20 mouse cellular contexts compared by ENCODE assay signal in genomic region chr4:149460475-149460874, GRCm38 (mm10). TPM values are rescaled to one million over a fixed set of nuclear protein-coding genes. Genes with fewer than 3 reads are reported as not detected.
DNase-seq lines count a peak whose midpoint lies in the region; ATAC-seq and TF ChIP-seq lines count a peak whose summit lies in the region.
"Not testable (repeated sequence)": the region's sequence is repeated elsewhere in the genome, so short reads cannot be mapped to it uniquely, and the experiment has no call there.
"Had no signal": no experiment of that assay in that cellular context is flagged by ENCODE, and none has a peak within 500 bp of the region (broad histone marks: within the 10 kb centered on the region; RNA-seq: fewer than 3 reads in every experiment).

No protein-coding gene starts in this region.

- 100% methylated on average over 2 of the region's 2 CpGs for WGBS in forebrain, postnatal 0 days
- WGBS in intestine, postnatal 0 days = 93% methylated on average over 2 of the region's 2 CpGs
- WGBS in lung, embryonic 14.5 days = 90% methylated on average over 2 of the region's 2 CpGs

- not testable (repeated sequence) for ATAC-seq in forebrain, postnatal 0 days; intestine, postnatal 0 days; lung, embryonic 14.5 days (ENCODE audit: insufficient read depth)

- not testable (repeated sequence) for H3K36me3 ChIP-seq in forebrain, postnatal 0 days (ENCODE audit: insufficient read depth); intestine, postnatal 0 days (ENCODE audit: control insufficient read depth, insufficient read depth); lung, embryonic 14.5 days (ENCODE audit: insufficient read depth)

- not testable (repeated sequence) for H3K9me3 ChIP-seq in forebrain, postnatal 0 days (ENCODE audit: low read length); intestine, postnatal 0 days (ENCODE audit: control insufficient read depth); lung, embryonic 14.5 days (ENCODE audit: low read depth, low read length)

- not testable (repeated sequence) for H3K4me1 ChIP-seq in forebrain, postnatal 0 days (ENCODE audit: insufficient read depth); intestine, postnatal 0 days (replicated peaks; ENCODE audit: control insufficient read depth, insufficient read depth, low read length); lung, embryonic 14.5 days (ENCODE audit: insufficient read depth)

- intact Hi-C loops in left cerebral cortex, adult 2 months (cut with DNase I) = not testable (repeated sequence)

- not testable (repeated sequence) for H3K27ac ChIP-seq in forebrain, postnatal 0 days (ENCODE audit: low read depth, low read length); intestine, postnatal 0 days (ENCODE audit: low read depth, low read length); left cerebral cortex, adult 2 months; lung, embryonic 14.5 days (ENCODE audit: low read depth)

- peak; percentile 22; the same call in 1 of the 2 replicates for TF ChIP-seq CTCF in forebrain, postnatal 0 days (IDR thresholded peaks at IDR 0.05; ENCODE audit: low read depth)
- TF ChIP-seq CTCF in intestine, postnatal 0 days (IDR thresholded peaks at IDR 0.05; ENCODE audit: low read depth) = peak; percentile 42; the same call in 1 of the 2 replicates
- TF ChIP-seq CTCF in left cerebral cortex, adult 2 months (IDR thresholded peaks at IDR 0.05) = peak; percentile 20
- TF ChIP-seq CTCF in lung, embryonic 14.5 days (IDR thresholded peaks at IDR 0.05; ENCODE audit: low read depth) = peak; percentile 30; the same call in 1 of the 2 replicates

- not testable (repeated sequence) for H3K9ac ChIP-seq in forebrain, postnatal 0 days; intestine, postnatal 0 days (ENCODE audit: low read depth, low read length); lung, embryonic 14.5 days

- not testable (repeated sequence) for H3K27me3 ChIP-seq in forebrain, postnatal 0 days (ENCODE audit: insufficient read depth, low read length); intestine, postnatal 0 days (replicated peaks; ENCODE audit: control insufficient read depth, insufficient read depth, low read length); lung, embryonic 14.5 days (ENCODE audit: insufficient read depth, low read length)

- H3K4me2 ChIP-seq in forebrain, postnatal 0 days (ENCODE audit: low read depth); intestine, postnatal 0 days (replicated peaks; ENCODE audit: low read depth); lung, embryonic 14.5 days: not testable (repeated sequence)

- DNase-seq in A20 (ENCODE audit: low read depth, low spot score) (peak; percentile 29), R1 (ENCODE audit: low read depth, low spot score) (peak; percentile 34)
- DNase-seq in forebrain, postnatal 0 days; left cerebral cortex, adult 2 months (ENCODE audit: extremely low spot score in 1 of 2, low spot score in 2 of 2); lung, embryonic 14.5 days: not testable (repeated sequence)

- H3K4me3 ChIP-seq in forebrain, postnatal 0 days (ENCODE audit: low read depth, low read length); intestine, postnatal 0 days (ENCODE audit: low read depth, low read length); left cerebral cortex, adult 2 months; lung, embryonic 14.5 days (ENCODE audit: low read depth, low read length): not testable (repeated sequence)

RNA-seq across cellular contexts. Expression of gene Rbp7, which starts 5.7 kb away (rescaled TPM):
- total RNA-seq in forebrain, postnatal 0 days (2014; rRNA removed) = not detected in 2 replicates
- polyA plus RNA-seq in forebrain, postnatal 0 days (2015; fragmentation: Nextera tagmentation; extraction: Ambion mirVana) = 0.30 and 0.49 TPM in 2 replicates
- polyA plus RNA-seq in intestine, postnatal 0 days (2015; fragmentation: Nextera tagmentation; extraction: Ambion mirVana) = 3.8 and 4.0 TPM in 2 replicates
- not detected for total RNA-seq in left cerebral cortex, adult 2 months (2021)
- polyA plus RNA-seq in lung, embryonic 14.5 days (2014; fragmentation: Nextera tagmentation; extraction: Ambion mirVana) = 1.4 and 1.7 TPM in 2 replicates
- polyA plus RNA-seq: brain, embryonic 14.5 days; forebrain, embryonic 11.5 days; forebrain, embryonic 15.5 days; hindbrain, embryonic 10.5 days; hindbrain, embryonic 14.5 days; Patski had no signal

RNA-seq across cellular contexts. Expression of gene Tmem274, which starts 16.7 kb away (rescaled TPM):
- not detected in 2 replicates for total RNA-seq in forebrain, postnatal 0 days (2014; rRNA removed)
- polyA plus RNA-seq in forebrain, postnatal 0 days (2015; fragmentation: Nextera tagmentation; extraction: Ambion mirVana) = not detected in 2 replicates
- not detected in 2 replicates for polyA plus RNA-seq in intestine, postnatal 0 days (2015; fragmentation: Nextera tagmentation; extraction: Ambion mirVana)
- not detected for total RNA-seq in left cerebral cortex, adult 2 months (2021)
- 0.32 TPM in 1 of 2 replicates, not detected in the other for polyA plus RNA-seq in lung, embryonic 14.5 days (2014; fragmentation: Nextera tagmentation; extraction: Ambion mirVana)
- total RNA-seq: adrenal gland, adult 8-10 months; adrenal gland, postnatal 36 days; gastrocnemius, postnatal 14 days; heart, adult 8-10 months; heart, postnatal 25 days had no signal
- polyA plus RNA-seq: brain, embryonic 14.5 days; cortical plate, adult 2 months; frontal cortex, adult 2 months; gonadal fat pad, adult 2 months; hindbrain, embryonic 14.5 days; Patski had no signal

RNA-seq across cellular contexts. Expression of gene Nmnat1, which starts 24.5 kb away (rescaled TPM):
- total RNA-seq in forebrain, postnatal 0 days (2014; rRNA removed) = 3.6 and 6.5 TPM in 2 replicates
- polyA plus RNA-seq in forebrain, postnatal 0 days (2015; fragmentation: Nextera tagmentation; extraction: Ambion mirVana) = 4.8 and 6.4 TPM in 2 replicates
- polyA plus RNA-seq in intestine, postnatal 0 days (2015; fragmentation: Nextera tagmentation; extraction: Ambion mirVana) = 10.8 and 11.0 TPM in 2 replicates
- total RNA-seq in left cerebral cortex, adult 2 months (2021) = 10 to 100 TPM in 1 of 2 experiments, 1 to 10 TPM in 1; 9.9 to 12.8 TPM
- polyA plus RNA-seq in lung, embryonic 14.5 days (2014; fragmentation: Nextera tagmentation; extraction: Ambion mirVana) = 12.0 and 12.5 TPM in 2 replicates

RNA-seq across cellular contexts. Expression of gene Lzic, which starts 24.6 kb away (rescaled TPM):
- total RNA-seq in forebrain, postnatal 0 days (2014; rRNA removed) = 44.2 and 62.5 TPM in 2 replicates
- 38.9 and 46.9 TPM in 2 replicates for polyA plus RNA-seq in forebrain, postnatal 0 days (2015; fragmentation: Nextera tagmentation; extraction: Ambion mirVana)
- polyA plus RNA-seq in intestine, postnatal 0 days (2015; fragmentation: Nextera tagmentation; extraction: Ambion mirVana) = 31.7 and 31.9 TPM in 2 replicates
- total RNA-seq in left cerebral cortex, adult 2 months (2021) = 10 to 100 TPM; 16.8 to 17.6 TPM
- 51.1 and 52.8 TPM in 2 replicates for polyA plus RNA-seq in lung, embryonic 14.5 days (2014; fragmentation: Nextera tagmentation; extraction: Ambion mirVana)

RNA-seq across cellular contexts. Expression of gene Ube4b, which starts 33.9 kb away (rescaled TPM):
- 81.0 and 93.3 TPM in 2 replicates for total RNA-seq in forebrain, postnatal 0 days (2014; rRNA removed)
- 41.0 and 47.6 TPM in 2 replicates for polyA plus RNA-seq in forebrain, postnatal 0 days (2015; fragmentation: Nextera tagmentation; extraction: Ambion mirVana)
- 47.2 and 47.6 TPM in 2 replicates for polyA plus RNA-seq in intestine, postnatal 0 days (2015; fragmentation: Nextera tagmentation; extraction: Ambion mirVana)
- total RNA-seq in left cerebral cortex, adult 2 months (2021) = 100 to 1,000 TPM; 110 TPM
- polyA plus RNA-seq in lung, embryonic 14.5 days (2014; fragmentation: Nextera tagmentation; extraction: Ambion mirVana) = 40.0 and 41.3 TPM in 2 replicates
